Mouse (Mus musculus): ENCODE measurements around the gene Tmem39b.
"Not testable (repeated sequence)": the region's sequence is repeated elsewhere in the genome, so short reads cannot be mapped to it uniquely, and the experiment has no call there.

Gene Tmem39b

DNA sequence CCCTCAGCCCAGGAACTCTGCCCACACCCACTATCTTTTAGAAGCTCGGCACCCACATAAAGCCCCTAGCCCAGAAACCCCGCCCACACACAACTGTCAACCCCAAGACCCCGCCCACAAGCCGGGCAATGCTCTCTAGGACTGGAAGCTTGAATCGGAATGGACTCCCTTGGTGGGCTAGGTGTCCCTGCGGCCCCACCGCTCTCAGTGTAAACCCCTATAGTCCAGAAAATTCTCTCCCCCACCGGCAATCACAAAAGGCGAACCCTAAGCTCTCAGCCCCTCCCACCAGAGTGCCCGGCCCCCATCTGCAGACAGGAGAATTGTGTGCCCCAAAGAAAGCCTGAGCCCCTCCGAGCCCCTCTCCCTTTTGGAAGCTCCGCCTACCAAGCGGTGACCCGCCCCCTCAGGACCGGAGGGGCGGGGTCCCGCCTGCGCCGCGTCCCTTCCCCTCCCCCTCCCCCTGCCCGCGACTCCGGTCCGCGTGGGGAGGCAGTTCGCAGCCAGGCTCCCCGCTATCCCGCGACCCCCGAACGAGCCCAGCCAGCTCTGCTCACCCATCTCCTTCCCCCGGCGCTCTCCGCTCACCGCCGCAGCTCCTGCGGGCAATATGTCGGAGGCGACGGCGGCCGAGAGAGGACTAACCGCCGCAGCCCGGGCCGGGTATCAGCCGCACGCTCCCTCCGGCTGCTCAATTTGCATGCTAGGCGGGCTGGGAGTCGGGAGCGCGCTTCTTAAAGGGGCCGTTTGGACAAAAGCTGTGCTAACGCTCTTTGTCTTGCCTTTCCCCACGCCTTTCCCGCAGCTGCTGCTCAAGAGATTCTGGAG, at the start of gene Tmem39b:
TSS of gene Tmem39b (minus strand) at position 681 of the 828 bp plus-strand sequence.
- Histone ChIP-seq H3K36me3 (ENCODE audit: control insufficient read depth, insufficient read depth, low read length, poor library complexity, severe bottlenecking) (no peaks in the 10 kb centered on the region), H3K27me3 (ENCODE audit: control insufficient read depth, insufficient read depth, low read length, poor library complexity, severe bottlenecking) (no peaks in the 10 kb centered on the region)
- peak; percentile 89 for DNase-seq (ENCODE audit: low read depth, low spot score)

DNA sequence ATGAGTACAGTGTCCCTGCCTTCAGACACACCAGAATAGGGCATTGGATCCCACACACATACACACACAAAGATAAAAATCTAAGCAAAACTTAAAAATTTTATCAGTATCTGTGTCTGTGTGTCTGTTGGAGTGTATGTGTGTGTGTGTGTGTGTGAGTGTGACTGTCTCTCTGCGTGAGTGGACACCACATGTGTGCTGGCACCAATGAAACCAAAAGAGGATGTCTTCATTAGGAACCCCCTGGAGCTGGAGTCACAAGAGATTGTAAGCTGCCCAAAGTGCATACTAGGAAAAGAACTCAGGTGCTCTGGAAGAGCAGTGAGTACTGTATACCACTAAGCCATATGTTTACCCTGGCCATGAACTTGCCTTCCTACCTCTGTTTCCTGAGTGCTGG, 49.5 kb upstream of the Tmem39b start:
- Histone ChIP-seq H3K27me3 (ENCODE audit: control insufficient read depth, insufficient read depth, low read length, poor library complexity, severe bottlenecking) (no peaks in the 10 kb centered on the region), H3K36me3 (ENCODE audit: control insufficient read depth, insufficient read depth, low read length, poor library complexity, severe bottlenecking) (no peaks in the 10 kb centered on the region)
- peak; percentile 77 for DNase-seq (ENCODE audit: low read depth, low spot score)

DNA sequence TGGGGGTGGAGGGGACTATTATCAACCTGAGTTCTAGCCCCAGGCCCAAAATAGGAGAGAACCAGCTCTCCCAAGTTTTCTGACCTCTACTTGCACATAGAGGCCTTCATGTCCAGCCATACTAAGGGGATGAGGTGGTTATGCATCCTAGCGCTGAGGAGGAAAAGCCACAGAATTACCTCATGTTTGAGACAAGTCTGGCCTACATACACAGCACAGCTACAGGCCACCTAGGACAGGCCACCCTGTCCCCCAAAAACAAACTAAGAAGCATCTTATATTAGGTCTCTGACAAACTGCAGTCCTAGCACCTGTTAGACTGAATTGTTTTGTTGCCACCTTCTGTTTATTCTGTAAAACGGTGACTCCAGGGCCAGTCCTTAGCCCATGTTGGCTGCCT, 46.9 kb upstream of the Tmem39b start:
- Histone ChIP-seq H3K27me3 (ENCODE audit: control insufficient read depth, insufficient read depth, low read length, poor library complexity, severe bottlenecking) (no peaks in the 10 kb centered on the region), H3K36me3 (ENCODE audit: control insufficient read depth, insufficient read depth, low read length, poor library complexity, severe bottlenecking) (0 out of 2 replicates have a peak, but pooled peaks cover 2% of the 10 kb centered on the region)
- no peak for DNase-seq (ENCODE audit: low read depth, low spot score)

DNA sequence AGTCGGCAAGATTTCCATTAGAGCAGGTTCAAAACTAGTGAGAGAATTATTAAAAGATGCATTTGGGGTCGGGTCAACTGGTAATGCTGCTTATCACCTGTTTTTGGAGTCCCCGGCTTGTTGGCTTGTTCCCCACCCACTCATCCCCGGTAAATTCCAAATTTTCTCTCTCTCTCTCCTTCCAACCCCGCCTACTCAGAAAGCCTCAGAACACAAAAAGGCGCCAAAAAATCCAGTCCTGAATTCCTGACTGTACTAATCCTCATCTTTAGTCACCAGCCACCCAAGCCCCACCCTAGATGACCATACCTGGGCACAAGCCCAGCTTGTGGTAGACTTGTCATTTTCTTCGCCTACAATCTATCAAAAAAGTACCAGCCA, 46.4 kb upstream of the Tmem39b start:
- H3K27me3 ChIP-seq (ENCODE audit: control insufficient read depth, insufficient read depth, low read length, poor library complexity, severe bottlenecking): no peaks in the 10 kb centered on the region
- DNase-seq (ENCODE audit: low read depth, low spot score): no peak
- H3K36me3 ChIP-seq (ENCODE audit: control insufficient read depth, insufficient read depth, low read length, poor library complexity, severe bottlenecking): 0 out of 2 replicates have a peak, but pooled peaks cover 2% of the 10 kb centered on the region

DNA sequence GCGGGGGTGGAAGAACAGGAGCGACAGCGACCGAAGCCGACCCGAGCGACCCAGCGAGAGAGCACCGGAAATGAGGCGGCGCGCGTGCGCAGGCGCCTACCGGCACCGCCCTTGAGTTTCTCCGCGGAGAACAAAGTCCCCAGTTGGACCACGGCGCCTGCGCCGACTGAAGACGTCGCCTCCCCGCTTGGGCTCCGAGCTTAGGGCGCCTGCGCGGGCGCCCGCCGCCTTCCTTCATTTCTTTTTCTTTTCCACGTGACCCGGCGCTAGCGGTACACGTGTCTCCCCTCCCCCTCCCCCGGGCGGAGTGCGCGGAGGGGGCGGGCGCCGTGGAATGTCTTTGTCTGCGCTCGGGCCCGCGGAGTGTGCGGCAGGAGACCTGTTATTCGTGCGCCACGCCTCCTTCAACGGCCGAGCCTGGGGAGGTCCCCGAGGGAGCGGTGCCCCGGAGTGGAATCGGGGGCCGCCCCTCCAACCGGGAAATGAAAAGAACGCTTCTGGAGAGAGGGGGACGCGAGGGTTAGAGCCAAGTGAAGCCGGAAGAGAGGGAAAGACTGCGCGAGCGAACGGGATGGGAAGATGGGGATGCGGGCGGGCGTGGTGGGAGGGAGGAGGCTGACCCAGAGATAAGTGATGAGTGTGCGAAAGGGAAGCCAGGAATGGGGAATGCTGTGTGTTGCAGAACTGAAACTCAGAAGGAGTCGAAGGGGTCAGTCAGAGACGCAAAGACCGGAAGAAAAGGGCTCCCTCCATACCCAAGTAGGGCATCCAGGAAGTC, 45.8 kb upstream of the Tmem39b start, which contains the start of gene Khdrbs1:
TSS of gene Khdrbs1 (minus strand) at position 72 of the 778 bp plus-strand sequence.
- DNase-seq (ENCODE audit: low read depth, low spot score): peak; percentile 99
- 0 out of 2 replicates have a peak, but pooled peaks cover 2% of the 10 kb centered on the region for H3K36me3 ChIP-seq (ENCODE audit: control insufficient read depth, insufficient read depth, low read length, poor library complexity, severe bottlenecking)
- no peaks in the 10 kb centered on the region for H3K27me3 ChIP-seq (ENCODE audit: control insufficient read depth, insufficient read depth, low read length, poor library complexity, severe bottlenecking)

GRCm38 (mm10) chr4:129741974-129742231, 45.3 kb upstream of the Tmem39b start:
- Histone ChIP-seq H3K27me3 (ENCODE audit: control insufficient read depth, insufficient read depth, low read length, poor library complexity, severe bottlenecking) (no peaks in the 10 kb centered on the region), H3K36me3 (ENCODE audit: control insufficient read depth, insufficient read depth, low read length, poor library complexity, severe bottlenecking) (0 out of 2 replicates have a peak, but pooled peaks cover 2% of the 10 kb centered on the region)
- no peak for DNase-seq (ENCODE audit: low read depth, low spot score)

GRCm38 (mm10) chr4:129741251-129741973, 44.8 kb upstream of the Tmem39b start:
- Histone ChIP-seq H3K36me3 (ENCODE audit: control insufficient read depth, insufficient read depth, low read length, poor library complexity, severe bottlenecking) (0 out of 2 replicates have a peak, but pooled peaks cover 2% of the 10 kb centered on the region), H3K27me3 (ENCODE audit: control insufficient read depth, insufficient read depth, low read length, poor library complexity, severe bottlenecking) (no peaks in the 10 kb centered on the region)
- DNase-seq (ENCODE audit: low read depth, low spot score): peak; percentile 42

GRCm38 (mm10) chr4:129739111-129739645, 42.5 kb upstream of the Tmem39b start:
- no peak for DNase-seq (ENCODE audit: low read depth, low spot score)
- no peaks in the 10 kb centered on the region for H3K27me3 ChIP-seq (ENCODE audit: control insufficient read depth, insufficient read depth, low read length, poor library complexity, severe bottlenecking)
- 0 out of 2 replicates have a peak, but pooled peaks cover 2% of the 10 kb centered on the region for H3K36me3 ChIP-seq (ENCODE audit: control insufficient read depth, insufficient read depth, low read length, poor library complexity, severe bottlenecking)

GRCm38 (mm10) chr4:129736173-129736572, 39.5 kb upstream of the Tmem39b start:
- no peak for DNase-seq (ENCODE audit: low read depth, low spot score)
- no peaks in the 10 kb centered on the region for H3K27me3 ChIP-seq (ENCODE audit: control insufficient read depth, insufficient read depth, low read length, poor library complexity, severe bottlenecking)
- H3K36me3 ChIP-seq (ENCODE audit: control insufficient read depth, insufficient read depth, low read length, poor library complexity, severe bottlenecking): 0 out of 2 replicates have a peak, but pooled peaks cover 2% of the 10 kb centered on the region

GRCm38 (mm10) chr4:129735485-129735884, 38.8 kb upstream of the Tmem39b start:
- not testable (repeated sequence) for H3K36me3 ChIP-seq (ENCODE audit: control insufficient read depth, insufficient read depth, low read length, poor library complexity, severe bottlenecking); H3K27me3 ChIP-seq (ENCODE audit: control insufficient read depth, insufficient read depth, low read length, poor library complexity, severe bottlenecking); DNase-seq (ENCODE audit: low read depth, low spot score)

GRCm38 (mm10) chr4:129731423-129731822, 34.8 kb upstream of the Tmem39b start:
- DNase-seq (ENCODE audit: low read depth, low spot score): no peak
- peaks cover 10% of the 10 kb centered on the region for H3K36me3 ChIP-seq (ENCODE audit: control insufficient read depth, insufficient read depth, low read length, poor library complexity, severe bottlenecking)
- no peaks in the 10 kb centered on the region for H3K27me3 ChIP-seq (ENCODE audit: control insufficient read depth, insufficient read depth, low read length, poor library complexity, severe bottlenecking)

GRCm38 (mm10) chr4:129716310-129716709, 19.7 kb upstream of the Tmem39b start:
- no peak for DNase-seq (ENCODE audit: low read depth, low spot score)
- peaks cover 24% of the 10 kb centered on the region for H3K36me3 ChIP-seq (ENCODE audit: control insufficient read depth, insufficient read depth, low read length, poor library complexity, severe bottlenecking)
- no peaks in the 10 kb centered on the region for H3K27me3 ChIP-seq (ENCODE audit: control insufficient read depth, insufficient read depth, low read length, poor library complexity, severe bottlenecking)

- DNase-seq (ENCODE audit: low read depth, low spot score): no peak
- Histone ChIP-seq H3K36me3 (ENCODE audit: control insufficient read depth, insufficient read depth, low read length, poor library complexity, severe bottlenecking) (peaks cover 18% of the 10 kb centered on the region), H3K27me3 (ENCODE audit: control insufficient read depth, insufficient read depth, low read length, poor library complexity, severe bottlenecking) (no peaks in the 10 kb centered on the region)
Observed at GRCm38 (mm10) chr4:129709486-129710129, 13.0 kb upstream of the Tmem39b start.

- Histone ChIP-seq H3K36me3 (ENCODE audit: control insufficient read depth, insufficient read depth, low read length, poor library complexity, severe bottlenecking) (peaks cover 11% of the 10 kb centered on the region), H3K27me3 (ENCODE audit: control insufficient read depth, insufficient read depth, low read length, poor library complexity, severe bottlenecking) (no peaks in the 10 kb centered on the region)
- DNase-seq (ENCODE audit: low read depth, low spot score): no peak
Observed at GRCm38 (mm10) chr4:129706750-129707149, 10.1 kb upstream of the Tmem39b start.

Measured in splenic B cell, adult 2 months (primary cell).